Mouse (Mus musculus): ENCODE data around the gene Smg5. TPM values are rescaled to one million over a fixed set of nuclear protein-coding genes. Genes with fewer than 3 reads are reported as not detected.
"Not testable (repeated sequence)": the region's sequence is repeated elsewhere in the genome, so short reads cannot be mapped to it uniquely, and the experiment has no call there.

The Smg5 gene
- polyA plus RNA-seq, 1 experiment from 2014 or later = 44.9 TPM

DNA sequence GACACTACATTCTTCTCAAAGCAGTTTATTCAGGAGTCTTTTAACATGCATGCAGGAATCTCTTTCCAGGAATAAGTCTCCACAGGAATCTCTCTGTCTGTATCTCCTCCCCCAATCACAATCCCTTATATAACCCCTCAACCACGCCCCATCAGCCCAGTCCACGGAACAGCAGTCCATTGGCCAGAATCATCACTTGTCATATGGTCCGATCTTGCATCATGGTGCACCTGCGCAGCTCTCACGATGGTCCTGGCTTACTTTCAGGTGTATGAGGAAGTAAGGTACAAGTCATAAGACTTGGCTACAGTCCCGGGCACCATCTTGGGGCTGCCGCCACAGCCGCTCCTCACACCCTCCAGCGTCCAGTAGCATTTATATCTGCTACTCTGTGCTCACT, 36.6 kb downstream of the Smg5 start, which contains the start of gene Bglap3:
TSS of gene Bglap3 (minus strand) at position 101 of the 400 bp plus-strand sequence.
- H3K4me2 ChIP-seq (ENCODE audit: low read depth, severe bottlenecking); DNase-seq (ENCODE audit: low spot score); H3K9me3 ChIP-seq (ENCODE audit: control insufficient read depth, low read length); H3K27me3 ChIP-seq (ENCODE audit: control insufficient read depth, insufficient read depth, low read length); H3K36me3 ChIP-seq (ENCODE audit: control insufficient read depth, insufficient read depth, low read length); H3K27ac ChIP-seq (replicated peaks; ENCODE audit: low read depth, low read length); H3K4me3 ChIP-seq (ENCODE audit: low read depth, low read length); H3K4me1 ChIP-seq (ENCODE audit: control insufficient read depth, insufficient read depth, low read length); H3K9ac ChIP-seq (ENCODE audit: low read length); ATAC-seq (ENCODE audit: insufficient number of reproducible peaks, low FRiP score, low TSS enrichment, low read depth): not testable (repeated sequence)
- WGBS = 93% methylated on average over 9 of the region's 9 CpGs

DNA sequence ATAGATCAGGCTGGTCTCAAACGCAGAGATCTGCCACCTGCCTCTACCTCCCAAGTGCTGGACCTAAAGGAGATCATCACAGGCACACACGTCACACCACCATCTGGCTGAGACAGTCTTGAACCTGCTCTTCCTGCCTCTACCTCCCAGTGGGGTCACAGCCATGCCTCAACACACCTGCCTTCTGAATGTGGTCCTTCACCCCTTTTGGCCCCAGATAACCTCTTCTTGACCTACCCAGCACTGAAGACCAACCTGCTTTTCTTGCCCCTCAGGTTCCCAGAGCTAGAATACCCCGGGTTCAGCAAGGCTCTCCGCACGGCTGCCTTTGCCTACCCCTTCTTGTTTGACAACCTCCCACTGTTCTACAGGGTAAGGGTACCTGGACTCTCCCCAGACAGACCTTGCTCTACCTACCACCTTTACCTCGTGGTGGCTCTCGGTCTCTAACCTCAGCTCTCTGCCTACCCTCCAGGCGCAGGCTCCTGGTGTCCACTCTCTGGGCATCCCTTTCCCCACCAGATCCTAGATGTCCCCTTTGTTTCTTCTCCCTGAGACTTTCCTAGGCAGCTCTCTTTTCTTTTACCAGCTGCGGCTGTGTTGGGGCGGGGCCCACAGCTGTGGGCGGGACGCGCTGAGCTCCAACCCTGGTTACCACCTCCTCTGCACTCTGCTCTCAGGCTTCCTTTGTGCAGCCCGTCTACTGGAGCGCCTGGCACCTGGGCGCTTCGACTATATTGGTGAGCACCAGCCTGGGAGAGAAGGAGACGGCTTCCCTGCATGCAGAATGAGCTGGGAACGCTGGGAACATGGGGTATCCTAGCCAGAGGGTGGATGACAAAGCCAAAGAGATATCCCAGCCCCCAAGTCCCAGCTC, 39.9 kb downstream of the Smg5 start:
- Histone ChIP-seq H3K9ac (ENCODE audit: low read length) (peak overlapping the region; percentile 30; the same call in 1 of the 2 replicates), H3K4me2 (ENCODE audit: low read depth, severe bottlenecking) (peak overlapping the region; percentile 36; the same call in 1 of the 2 replicates)
- peak; percentile 71 for DNase-seq (ENCODE audit: low spot score)
- H3K9me3 ChIP-seq (ENCODE audit: control insufficient read depth, low read length); H3K27me3 ChIP-seq (ENCODE audit: control insufficient read depth, insufficient read depth, low read length); H3K4me3 ChIP-seq (ENCODE audit: low read depth, low read length); H3K36me3 ChIP-seq (ENCODE audit: control insufficient read depth, insufficient read depth, low read length); H3K27ac ChIP-seq (replicated peaks; ENCODE audit: low read depth, low read length); H3K4me1 ChIP-seq (ENCODE audit: control insufficient read depth, insufficient read depth, low read length): not testable (repeated sequence)
- 10% methylated on average over 16 of the region's 19 CpGs for WGBS
- peak; percentile 91 for ATAC-seq (ENCODE audit: insufficient number of reproducible peaks, low FRiP score, low TSS enrichment, low read depth)

- H3K9me3 ChIP-seq (ENCODE audit: control insufficient read depth, low read length); H3K27ac ChIP-seq (replicated peaks; ENCODE audit: low read depth, low read length); H3K4me3 ChIP-seq (ENCODE audit: low read depth, low read length); H3K36me3 ChIP-seq (ENCODE audit: control insufficient read depth, insufficient read depth, low read length); ATAC-seq (ENCODE audit: insufficient number of reproducible peaks, low FRiP score, low TSS enrichment, low read depth); H3K9ac ChIP-seq (ENCODE audit: low read length); H3K4me1 ChIP-seq (ENCODE audit: control insufficient read depth, insufficient read depth, low read length); H3K27me3 ChIP-seq (ENCODE audit: control insufficient read depth, insufficient read depth, low read length): not testable (repeated sequence)
- peak; percentile 32 for DNase-seq (ENCODE audit: low spot score)
- peak overlapping the region; percentile 36; the same call in 1 of the 2 replicates for H3K4me2 ChIP-seq (ENCODE audit: low read depth, severe bottlenecking)
- WGBS = 14% methylated on average over 5 of the region's 7 CpGs
Measured at GRCm38 (mm10) chr3:88376644-88377043, 40.6 kb downstream of the Smg5 start.

DNA sequence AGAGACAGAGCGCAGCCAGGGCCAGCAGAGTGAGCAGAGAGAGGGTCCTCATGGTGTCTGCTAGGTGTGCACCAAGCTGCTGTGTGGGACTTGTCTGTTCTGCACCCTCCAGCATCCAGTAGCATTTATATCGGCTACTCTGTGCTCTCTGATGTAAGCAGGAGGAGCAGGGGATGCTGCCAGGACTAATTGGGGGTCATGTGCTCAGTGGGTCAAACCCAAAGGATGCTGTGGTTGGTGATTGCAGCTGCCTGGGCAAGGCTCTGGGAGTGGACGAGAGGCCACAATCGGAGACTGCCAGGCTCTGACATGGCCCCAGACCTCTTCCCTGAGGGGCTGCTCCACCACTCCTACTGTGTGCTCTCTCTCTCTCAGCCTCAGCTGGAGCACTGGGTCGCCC, 42.5 kb downstream of the Smg5 start, which contains the start of gene Bglap2:
TSS of gene Bglap2 (minus strand) at position 101 of the 400 bp plus-strand sequence.
- DNase-seq (ENCODE audit: low spot score); H3K4me1 ChIP-seq (ENCODE audit: control insufficient read depth, insufficient read depth, low read length): not testable (repeated sequence)
- WGBS = 75% methylated on average over 5 of the region's 5 CpGs

GRCm38 (mm10) chr3:88381389-88382315, 45.6 kb downstream of the Smg5 start:
- not testable (repeated sequence) for H3K27ac ChIP-seq (replicated peaks; ENCODE audit: low read depth, low read length); H3K4me3 ChIP-seq (ENCODE audit: low read depth, low read length); H3K27me3 ChIP-seq (ENCODE audit: control insufficient read depth, insufficient read depth, low read length); H3K36me3 ChIP-seq (ENCODE audit: control insufficient read depth, insufficient read depth, low read length); H3K9me3 ChIP-seq (ENCODE audit: control insufficient read depth, low read length); H3K4me1 ChIP-seq (ENCODE audit: control insufficient read depth, insufficient read depth, low read length)
- WGBS = 8% methylated on average over 20 of the region's 22 CpGs
- DNase-seq (ENCODE audit: low spot score) (peak; percentile 66), ATAC-seq (ENCODE audit: insufficient number of reproducible peaks, low FRiP score, low TSS enrichment, low read depth) (peak; percentile 71)
- H3K9ac ChIP-seq (ENCODE audit: low read length) = peak overlapping the region; percentile 12; the same call in 1 of the 2 replicates
- peak overlapping the region; percentile 41 for H3K4me2 ChIP-seq (ENCODE audit: low read depth, severe bottlenecking)

More for the DNA sequence above, 42.5 kb downstream of the Smg5 start, which contains the start of gene Bglap2:
- not testable (repeated sequence) for H3K4me3 ChIP-seq (ENCODE audit: low read depth, low read length); H3K27me3 ChIP-seq (ENCODE audit: control insufficient read depth, insufficient read depth, low read length); H3K36me3 ChIP-seq (ENCODE audit: control insufficient read depth, insufficient read depth, low read length); H3K27ac ChIP-seq (replicated peaks; ENCODE audit: low read depth, low read length); ATAC-seq (ENCODE audit: insufficient number of reproducible peaks, low FRiP score, low TSS enrichment, low read depth); H3K4me2 ChIP-seq (ENCODE audit: low read depth, severe bottlenecking); H3K9me3 ChIP-seq (ENCODE audit: control insufficient read depth, low read length); H3K9ac ChIP-seq (ENCODE audit: low read length)

- DNase-seq (ENCODE audit: low spot score); H3K9ac ChIP-seq (ENCODE audit: low read length); H3K27me3 ChIP-seq (ENCODE audit: control insufficient read depth, insufficient read depth, low read length); H3K9me3 ChIP-seq (ENCODE audit: control insufficient read depth, low read length); H3K4me3 ChIP-seq (ENCODE audit: low read depth, low read length); ATAC-seq (ENCODE audit: insufficient number of reproducible peaks, low FRiP score, low TSS enrichment, low read depth); H3K36me3 ChIP-seq (ENCODE audit: control insufficient read depth, insufficient read depth, low read length); H3K27ac ChIP-seq (replicated peaks; ENCODE audit: low read depth, low read length); H3K4me1 ChIP-seq (ENCODE audit: control insufficient read depth, insufficient read depth, low read length): not testable (repeated sequence)
- 7% methylated on average over 1 of the region's 7 CpGs for WGBS
- H3K4me2 ChIP-seq (ENCODE audit: low read depth, severe bottlenecking) = peak overlapping the region; percentile 41; the same call in 1 of the 2 replicates
Measured at GRCm38 (mm10) chr3:88382383-88382782, 46.3 kb downstream of the Smg5 start.

- H3K9me3 ChIP-seq (ENCODE audit: control insufficient read depth, low read length) = no peaks in the 10 kb centered on the region
- H3K36me3 ChIP-seq (ENCODE audit: control insufficient read depth, insufficient read depth, low read length) = no peaks in the 10 kb centered on the region
- H3K4me2 ChIP-seq (ENCODE audit: low read depth, severe bottlenecking) = no peak within 1 kb of the TSS
- H3K4me1 ChIP-seq (ENCODE audit: control insufficient read depth, insufficient read depth, low read length) = no peaks in the 10 kb centered on the region
- no peaks in the 10 kb centered on the region for H3K27me3 ChIP-seq (ENCODE audit: control insufficient read depth, insufficient read depth, low read length)
- ATAC-seq (ENCODE audit: insufficient number of reproducible peaks, low FRiP score, low TSS enrichment, low read depth) (no peak), DNase-seq (ENCODE audit: low spot score) (no peak)
- H3K9ac ChIP-seq (ENCODE audit: low read length) = no peak within 1 kb of the TSS
- no peak within 1 kb of the TSS for H3K27ac ChIP-seq (replicated peaks; ENCODE audit: low read depth, low read length)
- WGBS = 64% methylated on average over 5 of the region's 5 CpGs
- H3K4me3 ChIP-seq (ENCODE audit: low read depth, low read length) = no peak within 1 kb of the TSS
Measured at GRCm38 (mm10) chr3:88384364-88384763, 48.3 kb downstream of the Smg5 start, which contains the start of gene Bglap. TSS of gene Bglap (minus strand) at chr3:88384464.

DNA sequence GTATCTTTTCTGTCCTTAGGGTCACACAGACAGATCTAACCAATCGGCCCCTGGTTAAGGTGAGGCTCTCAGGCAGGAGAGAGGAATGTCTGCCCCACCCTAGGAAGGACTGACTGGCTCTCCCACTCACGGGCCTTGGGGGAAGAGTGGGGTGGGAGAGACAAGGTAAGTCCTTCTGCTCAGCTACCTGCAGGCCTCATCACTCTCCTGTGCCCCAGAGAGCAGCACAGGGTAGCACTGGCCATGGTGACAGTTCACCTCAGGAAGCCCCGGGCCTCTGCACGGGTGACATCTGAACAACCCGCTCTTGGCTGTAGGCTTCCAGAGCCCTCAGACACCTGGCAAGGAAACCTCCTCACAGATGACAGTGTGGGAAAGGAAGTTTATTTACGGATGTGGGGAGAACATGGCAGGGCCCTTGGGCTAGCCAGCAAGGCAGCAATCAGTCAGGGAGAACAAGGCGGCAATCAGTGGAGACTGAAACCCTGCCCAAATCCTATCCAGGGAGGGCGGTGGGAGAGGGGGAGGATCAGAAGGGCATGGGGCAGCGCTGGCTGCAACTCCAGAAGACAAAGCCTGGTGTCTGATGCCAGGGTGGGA, 57.8 kb downstream of the Smg5 start:
- Histone ChIP-seq H3K9ac (ENCODE audit: low read length) (no peak overlapping the region), H3K4me3 (ENCODE audit: low read depth, low read length) (no peak overlapping the region), H3K4me1 (ENCODE audit: control insufficient read depth, insufficient read depth, low read length) (no peaks in the 10 kb centered on the region), H3K27me3 (ENCODE audit: control insufficient read depth, insufficient read depth, low read length) (no peaks in the 10 kb centered on the region), H3K36me3 (ENCODE audit: control insufficient read depth, insufficient read depth, low read length) (peaks cover 6% of the 10 kb centered on the region), H3K4me2 (ENCODE audit: low read depth, severe bottlenecking) (no peak overlapping the region), H3K9me3 (ENCODE audit: control insufficient read depth, low read length) (no peaks in the 10 kb centered on the region), H3K27ac (replicated peaks; ENCODE audit: low read depth, low read length) (no peak overlapping the region)
- 88% methylated on average over 9 of the region's 9 CpGs for WGBS
- no peak for ATAC-seq (ENCODE audit: insufficient number of reproducible peaks, low FRiP score, low TSS enrichment, low read depth)
- DNase-seq (ENCODE audit: low spot score) = no peak
